Mouse (Mus musculus): ENCODE data around the gene Pzp. TPM values are rescaled to one million over a fixed set of nuclear protein-coding genes. Genes with fewer than 3 reads are reported as not detected.

Gene Pzp
- polyA plus RNA-seq (2012; rRNA removed) = not detected in 2 replicates

DNA sequence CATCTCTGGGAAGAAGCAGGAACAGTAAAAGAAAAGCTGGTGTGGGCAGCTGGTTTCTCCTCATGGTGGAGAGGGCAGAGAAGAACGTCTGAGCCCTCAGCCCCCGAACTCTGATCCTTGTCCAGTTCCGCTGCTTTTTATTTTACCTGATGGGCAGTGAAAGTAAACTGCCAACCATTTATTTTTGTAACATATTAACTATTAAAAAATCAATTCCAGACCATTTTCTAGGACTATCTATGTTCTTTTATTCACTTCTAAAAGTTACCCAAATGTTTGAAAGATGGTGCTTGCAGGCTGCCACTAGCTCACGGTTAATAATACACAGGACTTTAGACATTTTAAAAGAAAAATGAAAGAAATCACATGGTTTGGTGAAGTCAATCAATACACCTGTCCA, at the start of gene Pzp:
Pzp (minus strand) TSS at position 120 of the 400 bp plus-strand sequence.
- DNase-seq (ENCODE audit: extremely low spot score in 1 of 2, low spot score in 1 of 2) = no peak

DNA sequence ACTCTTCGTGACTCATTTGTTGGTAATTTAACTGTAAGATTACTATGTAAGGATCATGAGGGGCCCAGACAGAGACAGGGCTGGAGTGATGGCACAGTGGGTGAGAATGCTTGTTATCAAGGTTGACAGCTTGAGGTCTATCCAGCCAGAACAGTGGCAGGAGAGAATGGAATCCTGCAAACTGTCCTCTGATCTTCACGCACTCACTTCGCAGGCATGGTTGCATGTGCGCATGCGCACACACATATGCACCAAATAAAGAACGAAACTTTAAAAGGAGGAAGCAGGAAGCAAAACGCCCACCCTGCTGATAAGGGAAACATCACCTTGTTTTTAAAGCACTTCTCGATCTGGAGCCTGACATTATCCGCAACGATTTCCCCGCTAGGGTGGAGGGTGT, 40.1 kb upstream of the Pzp start:
- DNase-seq (ENCODE audit: extremely low spot score in 1 of 2, low spot score in 1 of 2) = no peak

DNA sequence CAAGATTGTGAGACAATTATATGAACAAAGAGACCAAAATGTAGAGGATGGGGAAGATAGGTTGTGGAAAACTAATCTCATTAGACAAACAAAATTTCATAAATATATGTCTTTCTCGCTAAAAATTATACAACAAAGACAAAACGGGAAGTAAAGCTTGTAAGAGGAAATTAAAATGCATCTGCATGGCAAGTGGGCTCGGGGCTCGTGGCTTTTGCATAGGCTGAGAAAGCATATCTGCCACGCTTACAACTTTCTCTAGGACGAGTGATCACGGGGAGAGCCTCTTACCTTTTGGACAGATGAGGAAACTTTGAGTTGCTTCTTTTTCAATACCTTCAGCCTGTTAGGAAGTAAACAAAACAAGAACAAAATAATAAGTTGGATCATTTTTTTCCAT, 27.5 kb upstream of the Pzp start:
- DNase-seq (ENCODE audit: extremely low spot score in 1 of 2, low spot score in 1 of 2) = no peak

DNA sequence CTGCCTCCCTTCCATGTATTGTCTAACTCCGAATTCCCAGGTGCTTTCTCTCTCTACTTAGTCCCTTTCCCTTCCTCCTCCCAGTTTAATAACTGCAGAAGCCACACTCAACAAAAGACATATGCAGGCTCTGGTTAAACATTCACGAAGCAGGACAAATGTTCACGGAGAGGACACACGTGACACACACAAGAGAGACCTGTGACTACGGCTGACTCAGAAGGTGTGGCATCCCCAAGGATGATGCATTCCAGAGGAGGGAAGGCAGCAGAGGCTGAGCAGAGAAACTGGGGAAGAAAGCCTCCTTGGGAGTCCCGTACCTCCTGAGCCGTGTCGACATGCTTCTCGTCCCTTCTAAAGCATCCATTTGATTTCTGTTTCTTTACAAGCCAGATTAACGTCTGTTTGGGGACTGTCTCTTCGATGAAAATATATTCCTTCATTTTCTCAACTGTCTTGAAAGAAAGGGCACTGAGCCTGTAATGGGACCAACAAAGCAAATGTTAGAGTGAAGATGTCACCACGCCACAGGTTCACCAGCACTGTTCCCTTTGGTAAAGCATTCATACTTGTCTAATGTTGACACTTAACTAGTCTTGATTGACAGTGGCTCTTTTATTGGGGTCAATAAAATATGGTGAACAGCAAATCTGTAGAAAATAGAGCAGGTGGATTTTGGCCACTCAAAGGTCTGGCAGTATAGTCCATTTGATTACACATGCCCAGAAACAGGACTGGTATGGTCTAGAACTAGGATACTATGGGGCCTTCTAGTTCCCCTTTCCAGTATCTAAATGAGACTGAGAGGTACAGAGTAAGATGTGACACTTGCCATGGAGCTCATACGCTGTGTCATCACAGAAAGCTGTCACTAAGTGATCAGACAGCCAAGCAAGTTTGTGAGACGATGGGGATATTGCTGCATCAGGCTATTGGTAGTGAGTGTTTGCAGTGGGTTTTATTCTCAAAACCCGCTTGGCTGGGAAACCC, 23.2 kb upstream of the Pzp start:
- DNase-seq (ENCODE audit: extremely low spot score in 1 of 2, low spot score in 1 of 2) = no peak

DNA sequence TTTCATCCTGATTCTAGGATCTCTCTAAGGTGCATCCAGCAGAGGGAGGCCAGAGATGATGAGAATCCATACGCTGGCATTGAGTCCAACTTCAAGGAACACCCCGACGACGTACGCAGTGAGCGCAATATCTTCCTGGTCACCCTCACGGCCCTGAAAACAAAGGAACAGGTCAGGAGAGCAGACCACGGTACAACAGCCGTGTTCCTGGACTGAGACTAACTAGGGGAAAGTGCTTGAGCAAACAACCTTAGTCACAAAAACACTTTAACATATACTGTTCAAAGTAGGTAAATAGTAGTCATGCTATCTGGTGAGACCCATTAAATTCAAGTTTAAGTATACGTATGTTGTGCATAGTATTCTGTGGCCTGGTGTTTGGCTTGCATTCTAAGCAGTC, 22.0 kb upstream of the Pzp start:
- DNase-seq (ENCODE audit: extremely low spot score in 1 of 2, low spot score in 1 of 2) = no peak

DNA sequence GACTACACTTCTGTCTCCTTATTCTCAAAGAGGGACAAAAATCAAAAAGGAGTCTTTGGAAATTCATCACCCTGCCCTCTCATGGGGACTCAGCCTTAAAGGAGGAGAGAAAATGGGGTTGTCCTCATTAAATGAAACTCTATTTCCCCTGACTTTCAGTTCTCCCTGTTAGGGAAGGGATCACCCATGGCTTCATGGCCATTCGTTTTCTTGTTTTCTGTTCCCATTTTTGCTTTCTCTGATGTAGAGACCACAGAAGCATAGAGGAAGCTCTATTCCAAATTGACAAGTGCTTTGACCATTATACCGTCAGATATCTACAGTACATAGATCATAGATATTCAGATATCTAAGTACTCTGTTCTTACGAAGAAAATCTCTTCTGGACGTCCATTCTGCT, 18.9 kb upstream of the Pzp start:
- no peak for DNase-seq (ENCODE audit: extremely low spot score in 1 of 2, low spot score in 1 of 2)

DNA sequence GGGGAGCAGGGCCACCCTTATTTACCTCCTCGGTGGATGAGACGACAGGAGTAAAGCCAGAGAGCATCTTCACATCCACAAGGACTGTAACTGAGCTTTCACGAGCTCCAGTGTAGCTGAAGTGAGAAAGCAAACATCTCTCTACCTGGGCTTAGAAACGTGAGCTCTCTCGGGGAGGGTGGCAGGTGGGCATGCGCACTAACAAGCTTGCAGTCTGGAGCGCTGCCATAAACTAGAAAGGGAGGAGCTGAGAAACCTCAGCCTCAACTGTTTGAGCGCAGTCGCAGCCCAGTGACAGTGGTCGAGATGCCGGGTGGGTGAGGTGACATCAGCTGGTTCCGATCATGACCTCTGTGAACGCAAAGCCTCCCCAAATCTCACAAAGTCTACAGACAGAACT, 16.7 kb upstream of the Pzp start:
- DNase-seq (ENCODE audit: extremely low spot score in 1 of 2, low spot score in 1 of 2) = peak in 1 of 2 experiments; percentile 44

DNA sequence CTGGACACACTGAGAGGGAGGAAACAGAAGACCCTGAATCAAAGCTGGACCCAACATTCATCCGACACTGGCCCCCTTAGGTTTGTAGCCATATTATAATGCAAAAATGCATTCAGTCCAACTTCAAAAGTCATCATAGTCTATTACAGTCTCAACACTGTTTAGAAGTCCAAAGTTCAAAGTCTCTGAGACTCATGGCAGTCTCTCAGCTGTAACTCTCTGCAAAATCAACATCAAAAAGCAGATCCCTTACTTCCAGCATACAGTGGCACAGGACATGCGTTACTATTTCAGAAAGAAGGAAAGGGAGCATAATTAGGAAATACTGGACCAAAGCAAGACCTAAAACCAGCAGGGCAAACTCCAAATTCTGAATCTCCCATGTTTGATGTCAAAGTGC, 8.7 kb upstream of the Pzp start:
- DNase-seq (ENCODE audit: extremely low spot score in 1 of 2, low spot score in 1 of 2) = no peak

DNA sequence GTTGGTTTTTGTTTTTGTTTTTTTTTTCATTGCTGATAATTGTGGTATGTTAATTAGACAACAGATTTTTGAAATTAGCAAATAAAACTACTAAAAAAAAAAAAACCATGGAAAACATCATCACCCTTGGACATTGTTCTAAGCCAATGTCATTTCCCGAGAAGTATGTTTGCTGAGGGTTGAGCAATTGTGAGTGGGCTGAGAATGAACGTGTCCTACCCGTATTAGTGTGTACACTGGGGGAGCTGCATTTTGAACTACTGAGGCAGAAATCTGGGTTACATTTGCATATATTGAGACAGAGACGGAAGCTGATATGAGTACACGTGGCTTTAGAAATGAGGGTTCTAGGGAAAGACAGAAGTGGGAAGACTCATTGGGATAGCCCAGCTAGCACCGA, 6.8 kb upstream of the Pzp start:
- DNase-seq (ENCODE audit: extremely low spot score in 1 of 2, low spot score in 1 of 2) = no peak

DNA sequence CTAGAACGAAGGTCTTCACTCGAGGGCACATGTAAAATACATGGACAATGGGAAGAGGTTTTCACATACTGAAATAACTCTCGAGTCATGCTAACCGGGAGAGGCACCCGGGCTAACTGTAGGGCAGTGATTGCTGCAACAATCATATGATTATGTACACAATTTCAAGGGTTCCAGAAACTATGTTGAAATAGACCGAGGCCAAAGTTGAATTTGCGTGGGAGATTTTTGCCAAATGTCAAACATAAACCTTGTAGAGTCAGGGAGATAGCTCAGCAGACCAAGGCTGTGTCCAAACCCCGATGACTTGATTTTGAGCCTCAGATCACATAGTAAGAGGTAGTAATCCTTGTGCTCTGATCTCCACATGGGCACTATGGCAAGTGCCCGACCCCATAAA, 6.2 kb upstream of the Pzp start:
- DNase-seq (ENCODE audit: extremely low spot score in 1 of 2, low spot score in 1 of 2) = no peak

DNA sequence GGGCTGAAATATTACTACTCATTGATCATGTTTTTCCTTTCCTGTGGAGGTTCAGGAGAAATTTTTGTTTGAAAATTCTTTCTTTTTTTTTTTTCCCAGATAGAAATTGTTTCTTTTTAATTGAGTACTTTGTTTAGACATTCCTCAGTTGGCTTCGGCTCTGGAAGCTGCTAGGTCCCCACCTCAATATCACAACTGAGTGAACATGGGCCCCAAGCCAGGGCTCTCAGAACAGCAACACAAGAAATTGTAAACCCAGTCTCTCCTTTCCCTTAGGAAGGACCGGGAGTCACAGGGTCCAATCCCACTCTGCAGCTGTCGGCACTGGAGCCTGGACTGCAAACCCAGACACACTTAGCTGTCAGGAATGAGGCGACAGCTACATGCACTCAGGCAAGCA, 2.0 kb upstream of the Pzp start:
- no peak for DNase-seq (ENCODE audit: extremely low spot score in 1 of 2, low spot score in 1 of 2)

DNA sequence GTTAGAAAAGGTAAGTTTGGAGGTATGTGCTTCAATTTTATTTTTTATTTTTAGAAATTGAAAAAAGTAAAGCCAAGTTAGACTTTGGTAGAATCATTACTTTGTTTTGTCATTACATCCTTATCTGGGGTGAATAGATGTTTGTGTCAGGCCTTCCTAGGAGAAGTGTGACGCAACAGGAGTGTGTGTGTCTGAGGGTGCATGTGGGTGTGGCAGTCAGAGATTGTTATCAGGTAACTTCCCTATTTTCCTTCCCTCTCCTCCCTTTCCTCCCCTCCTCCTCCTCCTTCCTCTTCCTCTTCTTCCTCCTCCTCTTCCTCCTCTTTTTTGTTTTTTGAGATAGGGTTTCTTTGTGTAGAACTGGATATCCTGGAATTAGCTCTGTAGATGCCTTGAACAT, 590 bp upstream of the Pzp start:
- DNase-seq (ENCODE audit: extremely low spot score in 1 of 2, low spot score in 1 of 2) = no peak

DNA sequence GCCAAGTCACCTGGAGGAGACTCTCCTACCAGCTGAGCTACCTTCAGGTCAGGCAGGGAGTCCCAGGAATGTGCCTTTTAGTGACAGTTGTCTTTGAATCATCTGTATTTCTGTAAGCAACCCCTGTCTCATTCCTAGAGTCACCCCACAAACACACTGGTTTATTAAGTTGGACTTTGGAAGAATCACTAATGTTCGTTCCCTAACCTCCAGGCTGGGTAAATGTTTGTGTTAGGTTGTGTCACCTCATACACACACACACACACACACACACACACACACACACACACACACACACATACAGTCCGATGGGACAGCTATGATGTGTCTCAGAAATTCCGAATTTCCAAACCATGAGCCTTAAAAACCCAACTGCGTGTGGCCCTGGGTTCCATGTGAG, 719 bp downstream of the Pzp start:
- no peak for DNase-seq (ENCODE audit: extremely low spot score in 1 of 2, low spot score in 1 of 2)

DNA sequence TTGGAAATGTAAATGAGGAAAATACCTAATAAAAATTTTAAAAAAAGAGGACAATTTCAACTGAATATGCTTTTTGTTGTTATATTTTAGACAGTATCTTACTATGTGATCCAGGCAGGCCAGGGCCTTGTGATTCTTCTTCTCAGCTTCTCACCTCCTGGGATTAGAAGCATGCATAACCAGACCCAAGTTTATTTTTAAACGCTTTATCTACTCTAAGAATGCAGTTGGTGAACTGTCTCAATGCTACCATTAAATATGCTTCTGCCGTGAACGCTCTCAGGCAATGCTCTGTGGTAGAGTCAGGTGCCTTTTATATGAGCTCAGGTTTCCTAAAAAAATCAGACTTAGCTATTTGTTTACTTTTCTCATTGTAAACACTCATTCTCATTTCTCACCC, 3.2 kb downstream of the Pzp start:
- no peak for DNase-seq (ENCODE audit: extremely low spot score in 1 of 2, low spot score in 1 of 2)

DNA sequence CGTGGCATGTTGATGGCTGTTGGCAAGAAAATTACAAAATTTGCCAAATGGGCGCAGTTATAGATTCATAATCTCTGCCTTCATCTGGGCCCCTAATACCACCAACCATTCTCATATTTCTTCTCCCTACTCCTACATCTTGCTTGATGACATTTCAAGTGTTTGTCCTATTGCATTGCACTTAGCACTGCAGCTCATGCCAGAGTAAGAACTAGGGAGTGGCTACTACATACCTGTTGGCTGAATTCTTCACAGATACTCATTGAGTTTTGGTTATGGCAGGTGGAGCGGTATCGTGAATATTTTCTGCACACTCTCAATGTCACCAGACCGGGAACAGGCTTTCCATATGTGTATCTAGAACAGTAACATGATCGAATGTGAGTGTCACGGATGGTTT, 7.4 kb downstream of the Pzp start:
- no peak for DNase-seq (ENCODE audit: extremely low spot score in 1 of 2, low spot score in 1 of 2)

DNA sequence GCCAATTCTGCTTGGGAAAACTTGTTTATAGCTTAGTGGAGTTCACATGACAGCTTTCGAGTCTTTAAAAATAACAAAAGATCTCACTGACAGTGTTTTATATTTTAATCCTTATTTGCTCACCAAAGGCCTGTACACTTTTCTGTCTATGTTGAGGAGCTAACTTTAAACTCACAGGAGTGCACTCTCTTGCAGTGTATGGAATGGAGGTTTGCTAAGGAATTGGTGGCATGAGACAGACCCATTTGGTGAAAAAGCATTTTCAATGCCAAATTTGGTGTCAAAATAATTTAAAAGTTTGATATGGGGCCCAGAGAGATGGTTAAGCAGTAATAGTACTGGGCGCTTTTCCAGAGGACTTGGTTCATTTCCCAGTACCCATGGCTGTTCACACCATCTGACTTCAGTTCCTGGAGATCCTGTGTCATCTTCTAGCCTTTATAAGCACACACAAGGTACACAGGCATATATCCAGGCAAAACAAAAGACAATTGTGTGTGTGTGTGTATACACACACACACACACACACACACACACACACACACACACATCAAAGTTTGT, 20.8 kb downstream of the Pzp start:
- DNase-seq (ENCODE audit: extremely low spot score in 1 of 2, low spot score in 1 of 2) = peak in 1 of 2 experiments; percentile 25

DNA sequence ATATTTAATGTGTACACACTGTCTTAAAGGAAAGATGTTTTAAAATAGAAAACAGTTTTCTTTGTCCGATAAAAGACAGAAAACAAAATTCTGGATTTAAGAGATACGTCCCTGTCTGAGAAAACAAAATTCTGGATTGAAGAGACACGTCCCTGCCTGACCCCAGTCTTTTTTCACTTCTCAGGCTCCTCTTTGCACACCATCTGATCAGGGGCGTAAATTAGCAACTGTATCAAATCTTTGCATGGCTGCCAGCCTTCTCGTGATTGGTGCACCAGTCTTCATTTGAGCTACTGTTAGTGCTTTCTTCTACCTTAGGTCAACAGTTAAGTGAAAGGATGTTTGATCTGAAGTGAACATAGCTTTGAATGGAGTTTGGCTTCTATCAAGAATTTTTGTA, 21.8 kb downstream of the Pzp start:
- DNase-seq (ENCODE audit: extremely low spot score in 1 of 2, low spot score in 1 of 2) = no peak

DNA sequence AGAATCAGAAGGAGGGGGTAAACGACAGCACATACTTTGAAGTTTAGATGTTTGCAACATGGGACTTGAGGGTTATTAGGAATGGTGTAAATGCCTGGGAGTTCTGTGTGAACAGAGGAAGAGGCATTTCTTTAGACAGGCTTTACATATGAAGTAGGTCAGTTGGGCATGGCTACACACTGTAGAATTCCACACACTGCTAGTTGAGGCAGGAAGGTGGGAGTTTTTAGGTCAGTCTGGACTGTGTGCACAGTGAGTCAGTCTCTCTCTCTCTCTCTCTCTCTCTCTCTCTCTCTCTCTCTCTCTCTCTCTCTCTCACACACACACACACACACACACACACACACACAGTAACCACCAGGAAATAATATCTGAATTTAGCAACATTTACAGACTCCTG, 31.2 kb downstream of the Pzp start:
- no peak for DNase-seq (ENCODE audit: extremely low spot score in 1 of 2, low spot score in 1 of 2)

DNA sequence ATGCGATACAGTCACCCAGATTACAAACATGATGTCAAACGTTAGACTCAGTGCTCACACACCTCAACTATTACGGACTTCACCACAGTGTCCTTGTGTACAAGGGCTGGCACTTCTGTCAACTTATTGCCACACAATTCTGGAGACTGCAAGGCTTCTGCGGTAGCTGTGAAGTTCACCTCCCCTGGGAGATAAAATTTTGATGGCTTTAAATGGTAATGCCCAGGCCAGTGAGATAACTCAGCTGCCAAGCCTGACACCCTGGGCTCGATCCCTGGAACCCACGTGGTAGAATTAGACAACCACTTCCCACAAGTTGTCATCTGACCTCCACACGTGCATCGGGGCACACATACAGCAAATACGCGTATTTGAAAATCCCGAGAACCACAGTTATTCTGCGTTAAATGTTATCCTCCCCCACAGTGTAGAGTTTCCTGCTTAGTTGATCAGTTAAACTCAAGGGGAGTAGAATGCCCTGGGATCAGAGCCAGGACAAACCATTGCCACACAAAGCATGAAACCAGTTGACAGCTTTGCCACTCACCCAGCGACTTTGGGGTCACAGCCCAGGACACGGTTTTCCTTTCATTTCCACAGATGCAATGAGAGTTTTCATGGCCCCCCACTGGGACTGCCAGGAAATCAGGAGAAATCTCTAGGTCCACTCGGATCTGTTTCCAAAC, 31.7 kb downstream of the Pzp start:
- no peak for DNase-seq (ENCODE audit: extremely low spot score in 1 of 2, low spot score in 1 of 2)

DNA sequence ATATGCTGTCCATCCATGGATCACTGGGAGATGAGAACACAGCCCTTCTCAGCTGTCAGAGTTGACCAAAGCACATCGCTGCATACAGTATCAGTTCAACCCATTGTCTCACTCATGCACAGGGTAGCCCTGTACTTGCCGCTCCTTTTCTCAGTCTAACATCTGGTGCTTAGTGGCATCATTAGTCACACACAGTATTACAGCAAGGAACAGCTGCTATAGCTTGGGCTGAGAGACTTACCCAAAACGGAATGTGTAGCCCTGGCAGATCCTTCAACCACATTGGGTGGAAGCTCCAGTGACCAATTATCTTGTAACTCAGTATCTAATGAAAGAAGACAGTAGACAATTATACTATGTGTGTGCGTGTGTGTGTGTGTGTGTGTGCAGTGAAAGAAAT, 34.6 kb downstream of the Pzp start:
- DNase-seq (ENCODE audit: extremely low spot score in 1 of 2, low spot score in 1 of 2) = no peak

DNA sequence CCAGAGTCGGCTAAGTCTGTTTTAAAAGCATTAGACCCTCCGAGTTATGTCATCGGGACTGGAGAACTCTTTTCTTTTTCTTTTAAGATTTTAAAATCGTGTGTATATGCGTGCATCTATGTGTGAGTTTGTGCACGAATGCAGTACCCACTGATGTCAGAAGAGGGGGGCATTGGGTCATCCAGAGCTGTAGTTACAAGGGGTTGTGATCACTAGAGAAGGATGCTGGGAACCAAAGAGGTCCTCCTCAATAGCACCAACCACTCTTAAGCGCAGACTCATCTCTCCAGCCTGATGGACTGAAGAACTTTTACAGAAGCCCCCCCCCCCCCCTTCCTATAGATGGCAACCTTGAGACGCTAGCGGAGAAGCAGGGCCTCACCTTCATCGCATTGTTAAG, 36.4 kb downstream of the Pzp start:
- no peak for DNase-seq (ENCODE audit: extremely low spot score in 1 of 2, low spot score in 1 of 2)

DNA sequence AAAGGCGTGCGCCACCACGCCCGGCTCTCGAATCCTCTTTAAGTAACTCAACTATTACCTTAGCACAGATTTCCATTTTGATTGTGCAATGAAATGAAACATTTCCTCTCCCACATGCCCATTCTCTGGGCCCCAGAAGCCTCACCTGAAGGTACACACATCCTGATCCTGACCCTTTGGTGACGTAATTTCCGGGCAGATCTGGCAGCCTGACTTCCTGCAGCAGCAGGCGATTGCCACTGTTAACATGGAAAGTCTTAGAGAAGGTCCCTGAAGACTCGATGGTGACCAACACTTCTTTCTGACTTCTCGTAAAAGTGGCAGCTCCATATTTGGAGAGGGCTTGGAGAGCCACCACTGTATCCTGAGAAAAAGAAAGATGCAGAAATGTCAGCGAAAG, 38.8 kb downstream of the Pzp start:
- DNase-seq (ENCODE audit: extremely low spot score in 1 of 2, low spot score in 1 of 2) = no peak
